Mouse (Mus musculus) T-helper 1 cell (primary cell): Measurements from ENCODE around the gene Sema5a.

Experiments used
- in situ Hi-C: fragments of 300-600 bp; cut with MboI, MseI; formaldehyde crosslinking; loops from one replicate; pipeline ENCODE4 v1.15.1; 2025; ENCODE audit warnings: high pct_unique_total_duplicates

Sema5a gene

GRCm38 (mm10) chr15:32538092-32538491 is 293.5 kb downstream of the Sema5a start:
- in situ Hi-C loops = no loop called here

GRCm38 (mm10) chr15:32542746-32543145 is 298.1 kb downstream of the Sema5a start:
- in situ Hi-C loops = no loop called here

GRCm38 (mm10) chr15:32543181-32543580 is 298.6 kb downstream of the Sema5a start:
- in situ Hi-C loops = no loop called here

GRCm38 (mm10) chr15:32545455-32545854 is 300.8 kb downstream of the Sema5a start:
- in situ Hi-C loops = no loop called here

GRCm38 (mm10) chr15:32546746-32547145 is 302.1 kb downstream of the Sema5a start:
- in situ Hi-C loops = no loop called here

- in situ Hi-C loops = no loop called here
Observed at GRCm38 (mm10) chr15:32558925-32559324, 314.3 kb downstream of the Sema5a start.

- in situ Hi-C loops = no loop called here
Observed at GRCm38 (mm10) chr15:32562600-32562999, 318.0 kb downstream of the Sema5a start.

GRCm38 (mm10) chr15:32568181-32568857 is 323.7 kb downstream of the Sema5a start:
- in situ Hi-C loops = no loop called here

GRCm38 (mm10) chr15:32568858-32569387 is 324.3 kb downstream of the Sema5a start:
- in situ Hi-C loops = no loop called here

GRCm38 (mm10) chr15:32574327-32574726 is 329.7 kb downstream of the Sema5a start:
- in situ Hi-C loops = no loop called here

GRCm38 (mm10) chr15:32575212-32575611 is 330.6 kb downstream of the Sema5a start:
- in situ Hi-C loops = no loop called here

- in situ Hi-C loops = no loop called here
Observed at GRCm38 (mm10) chr15:32579351-32579750, 334.7 kb downstream of the Sema5a start.

- in situ Hi-C loops = no loop called here
Observed at GRCm38 (mm10) chr15:32590641-32591040, 346.0 kb downstream of the Sema5a start.

- in situ Hi-C loops = no loop called here
Observed at GRCm38 (mm10) chr15:32593746-32594145, 349.1 kb downstream of the Sema5a start.

- in situ Hi-C loops = no loop called here
Observed at GRCm38 (mm10) chr15:32596574-32596973, 352.0 kb downstream of the Sema5a start.

GRCm38 (mm10) chr15:32597189-32597588 is 352.6 kb downstream of the Sema5a start:
- in situ Hi-C loops = no loop called here

GRCm38 (mm10) chr15:32607236-32607635 is 362.6 kb downstream of the Sema5a start:
- in situ Hi-C loops = no loop called here

- in situ Hi-C loops = no loop called here
Observed at GRCm38 (mm10) chr15:32610776-32611175, 366.2 kb downstream of the Sema5a start.

- in situ Hi-C loops = no loop called here
Observed at GRCm38 (mm10) chr15:32611201-32611600, 366.6 kb downstream of the Sema5a start.

GRCm38 (mm10) chr15:32613718-32614117 is 369.1 kb downstream of the Sema5a start:
- in situ Hi-C loops = no loop called here

- in situ Hi-C loops = no loop called here
Observed at GRCm38 (mm10) chr15:32615773-32616172, 371.2 kb downstream of the Sema5a start.

GRCm38 (mm10) chr15:32619199-32619598 is 374.6 kb downstream of the Sema5a start:
- in situ Hi-C loops = no loop called here

GRCm38 (mm10) chr15:32623037-32623739 is 378.6 kb downstream of the Sema5a start:
- in situ Hi-C loops = loop anchor here (10.0 kb wide), 1 partner anchor 902 kb away; no protein-coding TSS in a partner anchor
